Mouse (Mus musculus) brain, embryonic 14.5 days (tissue): ENCODE measurements around the gene Elobl.

ENCODE experiments used
- CTCF ChIP-seq: fragments of 200-500 bp; IDR thresholded peaks from 2 replicates; pipeline ENCODE4 v1.5.1; 2012; ENCODE audit warnings: inconsistent platforms, mild to moderate bottlenecking, moderate library complexity, borderline replicate concordance; ENCODE audit not compliant: insufficient read depth, insufficient read length; ENCODE audit errors: extremely low read depth
- POLR2A ChIP-seq: fragments of 200-500 bp; IDR thresholded peaks from 2 replicates; pipeline ENCODE4 v1.6.1; 2012; ENCODE audit warnings: mild to moderate bottlenecking, inconsistent platforms, borderline replicate concordance; ENCODE audit not compliant: poor library complexity, insufficient read depth, insufficient read length, severe bottlenecking; ENCODE audit errors: extremely low read depth

DNA sequence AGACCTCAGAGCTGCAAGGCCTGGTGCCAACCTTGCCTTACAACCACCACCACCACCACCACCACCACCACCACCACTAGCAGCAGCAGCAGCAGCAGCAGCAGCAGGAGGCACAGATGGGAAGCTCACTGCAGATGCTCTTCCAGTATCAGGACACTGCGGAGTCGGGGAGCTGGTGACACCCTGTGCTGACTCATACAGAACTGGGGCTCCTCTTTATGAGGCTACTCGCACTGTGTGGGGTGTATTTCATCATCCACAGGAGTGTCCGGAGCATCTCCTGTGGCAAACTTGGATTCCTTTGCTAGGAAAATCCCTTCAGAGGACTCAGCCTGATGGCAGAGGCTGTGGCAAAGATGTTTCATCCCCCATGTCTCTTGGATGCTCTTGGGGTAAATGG is 27.1 kb downstream of the Elobl start:
- TF ChIP-seq CTCF (no peak), POLR2A (no peak)
